Comparison of ENCODE assay signal across 24 mouse cellular contexts in the genomic region with DNA sequence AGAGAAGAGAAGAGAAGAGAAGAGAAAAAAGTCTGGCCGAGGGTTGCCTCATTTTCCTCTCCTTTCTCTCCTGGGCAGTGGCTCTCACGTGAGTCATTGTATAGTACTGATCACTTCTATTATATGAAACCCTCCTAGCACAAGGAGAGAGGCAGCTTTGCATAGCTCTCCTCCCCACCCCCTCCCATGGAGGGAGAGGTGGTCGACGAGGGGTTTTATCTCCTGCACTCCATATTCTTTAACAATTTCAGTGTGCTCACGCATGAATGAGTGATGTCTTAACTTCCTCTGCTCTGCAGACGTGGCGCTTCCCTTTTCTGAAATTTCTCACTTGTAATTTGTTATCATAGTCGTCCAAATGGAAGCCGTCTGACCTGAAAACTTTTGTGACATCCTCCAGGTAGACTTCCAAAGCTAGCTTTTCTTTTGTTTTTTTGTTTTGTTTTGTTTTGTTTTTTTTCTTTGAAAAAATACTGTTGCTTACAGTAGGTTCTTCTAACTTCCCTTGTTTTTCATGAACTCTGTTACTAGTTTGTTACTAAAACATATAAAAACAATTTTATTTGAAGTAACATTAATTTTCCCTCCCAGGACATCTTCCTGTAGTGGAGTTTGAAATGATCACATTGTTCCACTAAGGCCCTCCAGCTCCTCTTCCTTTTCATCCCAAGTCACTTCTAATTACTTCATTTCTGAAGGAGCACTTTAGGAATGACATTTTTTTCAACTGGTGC. TPM values are rescaled to one million over a fixed set of nuclear protein-coding genes. Genes with fewer than 3 reads are reported as not detected.
A peak's percentile ranks its signal among the peaks of the same experiment; 100 is the strongest.
DNase-seq lines count a peak whose midpoint lies in the region; ATAC-seq and TF ChIP-seq lines count a peak whose summit lies in the region.
"Had no signal": no experiment of that assay in that cellular context is flagged by ENCODE, and none has a peak within 500 bp of the region (broad histone marks: within the 10 kb centered on the region; RNA-seq: fewer than 3 reads in every experiment).

No protein-coding gene starts in this region.

- H3K9me3 ChIP-seq in liver, embryonic 16.5 days (replicated peaks; ENCODE audit: control insufficient read depth, low read length) = no peaks in the 10 kb centered on the region
- H3K9me3 ChIP-seq: heart, embryonic 15.5 days; kidney, embryonic 15.5 days; midbrain, embryonic 13.5 days; neural tube, embryonic 15.5 days; stomach, embryonic 15.5 days had no signal

- peak overlapping the region; percentile 53; the same call in 1 of the 2 replicates for H3K27ac ChIP-seq in bone marrow, adult 2 months (ENCODE audit: control insufficient read depth, insufficient read depth, low read depth, low read length, poor library complexity)
- H3K27ac ChIP-seq in liver, embryonic 16.5 days (ENCODE audit: low read length) = no peak overlapping the region
- H3K27ac ChIP-seq: heart, adult 2 months; heart, embryonic 15.5 days; kidney, embryonic 15.5 days; midbrain, embryonic 13.5 days; neural tube, embryonic 15.5 days; stomach, embryonic 15.5 days had no signal

- peak; percentile 15 for DNase-seq in retina, postnatal 1 day
- DNase-seq in retina, embryonic 14.5 days (ENCODE audit: low spot score) = no peak
- no peak for DNase-seq in gastrocnemius, postnatal 36 days
- DNase-seq in left cerebral cortex, adult 9 months (ENCODE audit: low spot score in 2 of 2) = no peak
- DNase-seq in kidney, adult 9 months = no peak
- DNase-seq: adrenal gland, adult 8-10 months; cerebellum, adult 11 months; cerebellum, postnatal 14 days; gastrocnemius, postnatal 10 days; heart, adult 2 months; heart, postnatal 4 days; lung, embryonic 14.5 days; thymus, adult 18-20 months had no signal

- intact Hi-C loops in gastrocnemius, postnatal 36 days (cut with DNase I) = no loop called here

- 4% methylated on average over 9 of the region's 9 CpGs for WGBS in bone marrow, adult 2 months
- 18% methylated on average over 9 of the region's 9 CpGs for WGBS in liver, embryonic 16.5 days (ENCODE audit: insufficient replicate concordance)

- H3K27me3 ChIP-seq in liver, embryonic 16.5 days (ENCODE audit: control insufficient read depth, insufficient read depth, low read depth, low read length) = peaks cover 9% of the 10 kb centered on the region
- H3K27me3 ChIP-seq: Patski; stomach, embryonic 15.5 days had no signal

- ATAC-seq in liver, embryonic 16.5 days (ENCODE audit: low read depth) = no peak
- peak; percentile 40; the same call in 1 of the 2 replicates for ATAC-seq in monocyte, adult 5-6 weeks (replicated peaks; ENCODE audit: insufficient number of reproducible peaks, low FRiP score, low TSS enrichment, poor library complexity, severe bottlenecking)
- ATAC-seq: hindbrain, embryonic 16.5 days; intestine, embryonic 16.5 days; midbrain, embryonic 13.5 days; Patski had no signal

- no peak overlapping the region for H3K9ac ChIP-seq in liver, embryonic 16.5 days (ENCODE audit: low read depth, low read length)
- H3K9ac ChIP-seq: heart, embryonic 15.5 days; kidney, embryonic 15.5 days; lung, embryonic 14.5 days; midbrain, embryonic 13.5 days; neural tube, embryonic 15.5 days; stomach, embryonic 15.5 days had no signal

- peak overlapping the region; percentile 31; the same call in 1 of the 2 replicates for H3K4me2 ChIP-seq in liver, embryonic 16.5 days (ENCODE audit: low read depth, low read length)
- H3K4me2 ChIP-seq: heart, embryonic 15.5 days; kidney, embryonic 15.5 days; lung, embryonic 14.5 days; midbrain, embryonic 13.5 days; neural tube, embryonic 15.5 days; stomach, embryonic 15.5 days had no signal

- peaks cover 15% of the 10 kb centered on the region for H3K4me1 ChIP-seq in bone marrow, adult 2 months (ENCODE audit: control insufficient read depth, insufficient read depth, low read length)
- H3K4me1 ChIP-seq in liver, embryonic 16.5 days (ENCODE audit: control insufficient read depth, low read depth, low read length) = peaks cover 8% of the 10 kb centered on the region
- H3K4me1 ChIP-seq: stomach, embryonic 15.5 days had no signal

- H3K36me3 ChIP-seq in liver, embryonic 16.5 days (ENCODE audit: control insufficient read depth, insufficient read depth) = no peaks in the 10 kb centered on the region
- H3K36me3 ChIP-seq: heart, embryonic 15.5 days; kidney, embryonic 15.5 days; midbrain, embryonic 13.5 days; neural tube, embryonic 15.5 days; stomach, embryonic 15.5 days had no signal

- TF ChIP-seq CTCF in bone marrow, adult 2 months (IDR thresholded peaks at IDR 0.05; ENCODE audit: control insufficient read depth, insufficient read depth, low read length) = no peak

- no peak for TF ChIP-seq POLR2A in bone marrow, adult 2 months (IDR thresholded peaks at IDR 0.05; ENCODE audit: borderline replicate concordance, control insufficient read depth, low read depth, low read length)

- peak overlapping the region; percentile 23 for H3K4me3 ChIP-seq in bone marrow, adult 2 months (replicated peaks; ENCODE audit: control insufficient read depth, low read depth, low read length)
- no peak overlapping the region for H3K4me3 ChIP-seq in liver, embryonic 16.5 days (ENCODE audit: low read depth, low read length)
- H3K4me3 ChIP-seq: heart, adult 2 months; heart, embryonic 15.5 days; kidney, embryonic 15.5 days; midbrain, embryonic 13.5 days; neural tube, embryonic 15.5 days; stomach, embryonic 15.5 days had no signal

RNA-seq across cellular contexts. Expression of a gene that starts 5.2 kb away (rescaled TPM):
- polyA plus RNA-seq in bone marrow, adult 2 months (2011; ENCODE audit: insufficient read depth, insufficient read length, low replicate concordance, missing spikeins) = 5.2 and 5.6 TPM in 2 replicates
- 2.2 and 2.6 TPM in 2 replicates for polyA plus RNA-seq in liver, embryonic 16.5 days (2015; fragmentation: Nextera tagmentation; extraction: Ambion mirVana)
- total RNA-seq in monocyte, adult 5-6 weeks (2017) = 33.0 to 39.1 TPM (median 38.8 TPM) in 3 replicates
- 1 to 10 TPM; 2.5 to 3.0 TPM for total RNA-seq in gastrocnemius, postnatal 36 days (2021)
